Mouse (Mus musculus) CH12.LX (cell line): ENCODE data around the gene Osbpl3. TPM values are rescaled to one million over a fixed set of nuclear protein-coding genes. Genes with fewer than 3 reads are reported as not detected.

Experiments
- DNase-seq: peaks from one replicate; pipeline ENCODE4 v3.0.0-alpha.2; 2013; ENCODE audit errors: extremely low read depth
- H3K27ac ChIP-seq: 2 replicates; pipeline ENCODE4 v1.5.1; 2012; ENCODE audit warnings: low read depth, mild to moderate bottlenecking, control low read depth, moderate library complexity; ENCODE audit not compliant: insufficient read depth
- H3K27me3 ChIP-seq: replicated peaks from 2 replicates; pipeline ENCODE3; 2012; ENCODE audit warnings: inconsistent platforms
- H3K36me3 ChIP-seq, 2 experiments: replicated peaks in 1 of 2; 2 replicates each; pipeline versions ENCODE3 to v1.6.1; 2012; ENCODE audit warnings: inconsistent platforms in 1 of 2, low read length in 1 of 2, mild to moderate bottlenecking in 1 of 2, mixed read lengths in 1 of 2, moderate library complexity in 1 of 2; ENCODE audit not compliant: control insufficient read depth in 1 of 2, insufficient read depth in 1 of 2
- H3K4me1 ChIP-seq, 2 experiments: 2 replicates each; pipeline ENCODE4 v1.6.1; 2012; ENCODE audit warnings: inconsistent platforms in 1 of 2, moderate library complexity in 1 of 2; ENCODE audit not compliant: insufficient read depth in 2 of 2, control insufficient read depth in 1 of 2
- H3K4me2 ChIP-seq: 2 replicates; pipeline ENCODE4 v1.6.1; 2012; ENCODE audit warnings: low read depth, mild to moderate bottlenecking, control low read depth; ENCODE audit not compliant: poor library complexity, insufficient read depth, severe bottlenecking
- H3K4me3 ChIP-seq, 3 experiments: fragments of 150-350 bp in 1 of 3; sonication (generic) in 1 of 3; replicated peaks in 1 of 3; 2 replicates each; pipeline versions ENCODE3 to v1.5.1; 2011 to 2012; ENCODE audit warnings: low read depth in 2 of 3, low read length in 2 of 3, mild to moderate bottlenecking in 2 of 3, moderate library complexity in 2 of 3, control low read depth in 1 of 3, improper control_type of control experiment in 1 of 3, inconsistent platforms in 1 of 3, mixed read lengths in 1 of 3; ENCODE audit not compliant: poor library complexity in 1 of 3
- H3K79me2 ChIP-seq: replicated peaks from 2 replicates; pipeline ENCODE4 v1.6.1; 2012; ENCODE audit warnings: mild to moderate bottlenecking, moderate library complexity; ENCODE audit not compliant: control insufficient read depth, poor library complexity, insufficient read depth, severe bottlenecking; ENCODE audit errors: extremely low read depth
- H3K9ac ChIP-seq: 2 replicates; pipeline ENCODE4 v1.6.1; 2012; ENCODE audit warnings: low read depth, mild to moderate bottlenecking, control low read depth, moderate library complexity; ENCODE audit not compliant: insufficient read depth
- H3K9me3 ChIP-seq: replicated peaks from 2 replicates; pipeline ENCODE3; 2012; ENCODE audit warnings: low read length, inconsistent platforms, mixed read lengths
- CTCF ChIP-seq, 2 experiments: IDR thresholded peaks in 1 of 2; conservative IDR thresholded peaks in 1 of 2; 2 replicates each; pipeline ENCODE4 v1.5.1; 2011 to 2012; ENCODE audit warnings: low read depth in 2 of 2, low read length in 2 of 2, improper control_type of control experiment in 1 of 2, inconsistent platforms in 1 of 2, mild to moderate bottlenecking in 1 of 2, moderate library complexity in 1 of 2
- E2F4 ChIP-seq: IDR thresholded peaks from 2 replicates; pipeline ENCODE4 v1.6.1; 2011; ENCODE audit warnings: low read depth, low read length, improper control_type of control experiment; ENCODE audit not compliant: insufficient replicate concordance
- EP300 ChIP-seq: IDR thresholded peaks from 2 replicates; pipeline ENCODE4 v1.6.1; 2011; ENCODE audit warnings: low read length, improper control_type of control experiment
- ETS1 ChIP-seq: conservative IDR thresholded peaks from 2 replicates; pipeline ENCODE4 v1.6.1; 2012; ENCODE audit warnings: low read depth, mild to moderate bottlenecking, inconsistent platforms, low read length, improper control_type of control experiment, moderate library complexity
- HCFC1 ChIP-seq: IDR thresholded peaks from 2 replicates; pipeline ENCODE4 v1.6.1; 2012; ENCODE audit warnings: low read depth, mild to moderate bottlenecking, inconsistent platforms, low read length, improper control_type of control experiment
- IRF4 ChIP-seq: IDR thresholded peaks from 2 replicates; pipeline ENCODE4 v1.6.1; 2014; ENCODE audit warnings: low read depth, mild to moderate bottlenecking, inconsistent platforms, low read length, improper control_type of control experiment
- JUND ChIP-seq: conservative IDR thresholded peaks from 2 replicates; pipeline ENCODE4 v1.6.1; 2011; ENCODE audit warnings: low read depth, low read length, improper control_type of control experiment
- MAX ChIP-seq: IDR thresholded peaks from 2 replicates; pipeline ENCODE4 v1.6.1; 2011; ENCODE audit warnings: low read length, improper control_type of control experiment
- MEF2A ChIP-seq: IDR thresholded peaks from 2 replicates; pipeline ENCODE4 v1.6.1; 2014; ENCODE audit warnings: low read depth, mild to moderate bottlenecking, inconsistent platforms, low read length, improper control_type of control experiment, borderline replicate concordance
- MXI1 ChIP-seq: IDR thresholded peaks from 2 replicates; pipeline ENCODE4 v1.6.1; 2011; ENCODE audit warnings: mild to moderate bottlenecking, low read depth, low read length, improper control_type of control experiment
- MYC ChIP-seq: IDR thresholded peaks from 2 replicates; pipeline ENCODE4 v1.6.1; 2011; ENCODE audit warnings: low read depth, mild to moderate bottlenecking, improper control_type of control experiment, low read length
- PAX5 ChIP-seq: IDR thresholded peaks from 2 replicates; pipeline ENCODE4 v1.6.1; 2012; ENCODE audit warnings: low read length, inconsistent platforms, mixed read lengths
- POLR2A ChIP-seq: IDR thresholded peaks from 2 replicates; pipeline ENCODE4 v1.6.1; 2011; ENCODE audit warnings: low read depth, mild to moderate bottlenecking, improper control_type of control experiment, low read length
- POLR2AphosphoS2 ChIP-seq: IDR thresholded peaks from 2 replicates; pipeline ENCODE4 v1.6.1; 2011; ENCODE audit warnings: low read depth, low read length, improper control_type of control experiment
- RAD21 ChIP-seq: IDR thresholded peaks from 2 replicates; pipeline ENCODE4 v1.6.1; 2011; ENCODE audit warnings: low read depth, mild to moderate bottlenecking, low read length, improper control_type of control experiment, moderate library complexity
- SIN3A ChIP-seq: IDR thresholded peaks from 2 replicates; pipeline ENCODE4 v1.6.1; 2012; ENCODE audit warnings: low read length, improper control_type of control experiment, inconsistent platforms
- SMC3 ChIP-seq: IDR thresholded peaks from 2 replicates; pipeline ENCODE4 v1.6.1; 2011; ENCODE audit warnings: low read depth, low read length, improper control_type of control experiment
- TBP ChIP-seq: conservative IDR thresholded peaks from 2 replicates; pipeline ENCODE4 v1.6.1; 2011; ENCODE audit warnings: low read depth, low read length, improper control_type of control experiment
- TCF12 ChIP-seq: IDR thresholded peaks from 2 replicates; pipeline ENCODE4 v1.6.1; 2014; ENCODE audit warnings: low read depth, mild to moderate bottlenecking, inconsistent platforms, low read length, improper control_type of control experiment
- USF2 ChIP-seq: conservative IDR thresholded peaks from 2 replicates; pipeline ENCODE4 v1.6.1; 2011; ENCODE audit warnings: low read depth, low read length, improper control_type of control experiment
- ZC3H11A ChIP-seq: IDR thresholded peaks from 2 replicates; pipeline ENCODE4 v1.6.1; 2012; ENCODE audit warnings: low read depth, mild to moderate bottlenecking, inconsistent platforms, low read length, improper control_type of control experiment
- ZKSCAN1 ChIP-seq: IDR thresholded peaks from 2 replicates; pipeline ENCODE4 v1.6.1; 2012; ENCODE audit warnings: low read depth, inconsistent platforms, low read length, improper control_type of control experiment, borderline replicate concordance
- dilution Hi-C: fragments of 300-500 bp; cut with MboI; formaldehyde crosslinking; loops from 2 replicates; pipeline ENCODE4 v1.14.3; 2020; ENCODE audit warnings: low sequenced_read_pairs; ENCODE audit not compliant: extremely low pct_unique_long_range_greater_than_20kb, extremely low pct_ligation_motif_present
- in situ Hi-C: fragments of 300-500 bp; cut with MboI; formaldehyde crosslinking; loops from 3 replicates; pipeline ENCODE4 v1.14.3; 2019; ENCODE audit warnings: low sequenced_read_pairs, low pct_ligation_motif_present, low pct_unique_long_range_greater_than_20kb, mixed read lengths
- polyA plus RNA-seq: library from polyadenylated mRNA; unstranded; fragments of >175 nt; gene quantifications from 2 replicates; pipeline ENCODE4 v1.2.1, GENCODE M21; 2012; ENCODE audit warnings: low read depth; ENCODE audit not compliant: insufficient read length
- total RNA-seq, 2 experiments: library from RNA; depleted of rRNA; stranded (reverse); fragments of 300-350 nt in 1 of 2; fragments of >200 nt in 1 of 2; gene quantifications; 2 replicates each; pipeline ENCODE4 v1.2.3; 2012 to 2014

The Osbpl3 gene
- total and polyA plus RNA-seq, 3 experiments = 2.2 to 8.1 (median 3.5) TPM

- Histone ChIP-seq H3K4me3 (no peak overlapping the region), H3K36me3 (peaks cover 0 to 4% of the 10 kb centered on the region in 2 experiments), H3K27me3 (no peaks in the 10 kb centered on the region), H3K27ac (no peak overlapping the region), H3K9ac (no peak overlapping the region), H3K79me2 (no peaks in the 10 kb centered on the region), H3K4me2 (no peak overlapping the region), H3K4me1 (peaks cover 8 to 24% of the 10 kb centered on the region in 2 experiments), H3K9me3 (peaks cover 3% of the 10 kb centered on the region)
- in situ Hi-C loops = no loop called here
- no peak for DNase-seq
- TF ChIP-seq ZKSCAN1 = no peak
- TF ChIP-seq MYC = no peak
- TF ChIP-seq MXI1 = no peak
- TF ChIP-seq EP300 = no peak
- TF ChIP-seq PAX5 = no peak
- no peak for TF ChIP-seq E2F4
- dilution Hi-C loops = no loop called here
Observed at GRCm38 (mm10) chr6:50426571-50426970, 29.4 kb downstream of the Osbpl3 start.

- no peaks in the 10 kb centered on the region for H3K27me3 ChIP-seq
- no peak for DNase-seq
- H3K4me1 ChIP-seq = peaks cover 2 to 17% of the 10 kb centered on the region in 2 experiments; a peak in 3 of 4 replicates
- H3K4me3 ChIP-seq = no peak overlapping the region
- in situ Hi-C loops (no loop called here), dilution Hi-C loops (loop anchor here (25.0 kb wide), 1 partner anchor 112 kb away; no protein-coding TSS in a partner anchor)
- no peak overlapping the region for H3K27ac ChIP-seq
- H3K9ac ChIP-seq = no peak overlapping the region
- peaks cover 3% of the 10 kb centered on the region for H3K9me3 ChIP-seq
- no peak for TF ChIP-seq POLR2AphosphoS2
- no peak for TF ChIP-seq ETS1
- no peak for TF ChIP-seq USF2
- TF ChIP-seq JUND = no peak
- TF ChIP-seq TCF12 = no peak
- no peak for TF ChIP-seq EP300
- H3K4me2 ChIP-seq = no peak overlapping the region
- no peaks in the 10 kb centered on the region for H3K79me2 ChIP-seq
- H3K36me3 ChIP-seq = peaks cover 0 to 6% of the 10 kb centered on the region in 2 experiments
Observed at GRCm38 (mm10) chr6:50424271-50424670, 31.7 kb downstream of the Osbpl3 start.

DNA sequence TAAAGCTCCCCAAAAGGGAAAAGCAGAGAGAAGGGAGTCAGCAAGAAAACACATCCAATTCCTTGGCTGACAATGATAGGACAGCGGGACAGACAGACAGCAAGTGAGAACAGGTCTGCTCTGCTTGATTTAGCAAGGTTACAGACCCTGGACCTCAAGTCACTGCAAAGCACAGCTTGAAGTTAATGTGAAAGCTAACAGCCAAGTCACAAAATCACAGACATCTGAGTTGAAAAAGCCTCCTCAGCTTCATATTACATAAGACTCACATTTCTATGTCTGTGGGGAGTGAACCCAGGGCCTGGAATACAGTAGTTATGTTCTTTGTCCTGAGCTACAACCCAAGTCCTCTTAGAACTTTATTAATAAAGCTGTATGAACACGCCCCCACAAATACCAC is 35.6 kb downstream of the Osbpl3 start:
- no peak overlapping the region for H3K27ac ChIP-seq
- peaks cover 2 to 7% of the 10 kb centered on the region in 2 experiments for H3K36me3 ChIP-seq
- no peak overlapping the region for H3K4me2 ChIP-seq
- in situ Hi-C loops = no loop called here
- H3K4me1 ChIP-seq = peaks cover 4 to 21% of the 10 kb centered on the region in 2 experiments
- no peak overlapping the region for H3K4me3 ChIP-seq
- no peaks in the 10 kb centered on the region for H3K79me2 ChIP-seq
- H3K27me3 ChIP-seq = no peaks in the 10 kb centered on the region
- no peak overlapping the region for H3K9ac ChIP-seq
- dilution Hi-C loops = loop anchor here (25.0 kb wide), 1 partner anchor 108 kb away; no protein-coding TSS in a partner anchor
- TF ChIP-seq SMC3 (no peak), HCFC1 (no peak), IRF4 (no peak), MAX (no peak), RAD21 (no peak), ZC3H11A (no peak), ZKSCAN1 (no peak), TBP (no peak), MEF2A (no peak), SIN3A (no peak), JUND (no peak), POLR2A (no peak), EP300 (no peak), CTCF (conservative IDR thresholded peaks at IDR 0.05 in 1 of 2, IDR thresholded peaks at IDR 0.05 in 1 of 2; ENCODE audit: low read depth in 2 of 2, low read length in 2 of 2) (no peak)
- no peak for DNase-seq
- H3K9me3 ChIP-seq = peaks cover 3% of the 10 kb centered on the region
